Mouse (Mus musculus) R1 (cell line): Measurements from ENCODE around the gene Sost.
"Not testable (repeated sequence)": the region's sequence is repeated elsewhere in the genome, so short reads cannot be mapped to it uniquely, and the experiment has no call there.

Source experiments
- DNase-seq: peaks from one replicate; pipeline ENCODE4 v3.0.0-alpha.2; 2018; ENCODE audit warnings: low read depth, low spot score

Sost gene

GRCm38 (mm10) chr11:101966965-101967614 lies at the start of gene Sost:
Sost (minus strand) TSS chr11:101967015.
- peak; percentile 54 for DNase-seq

- DNase-seq, result no peak
Observed at GRCm38 (mm10) chr11:102016136-102016535, 49.3 kb upstream of the Sost start.

- DNase-seq, result no peak
Observed at GRCm38 (mm10) chr11:102015472-102015871, 48.7 kb upstream of the Sost start.

- DNase-seq, result no peak
Observed at GRCm38 (mm10) chr11:102013201-102013600, 46.4 kb upstream of the Sost start.

- DNase-seq, result no peak
Observed at GRCm38 (mm10) chr11:102011510-102011909, 44.7 kb upstream of the Sost start.

- DNase-seq, result no peak
Observed at GRCm38 (mm10) chr11:102010140-102010539, 43.3 kb upstream of the Sost start.

- DNase-seq, result no peak
Observed at GRCm38 (mm10) chr11:102008954-102009637, 42.3 kb upstream of the Sost start.

- no peak for DNase-seq
Observed at GRCm38 (mm10) chr11:102008372-102008771, 41.6 kb upstream of the Sost start.

- DNase-seq, result no peak
Observed at GRCm38 (mm10) chr11:102006688-102007087, 39.9 kb upstream of the Sost start.

- DNase-seq, result no peak
Observed at GRCm38 (mm10) chr11:102006271-102006670, 39.5 kb upstream of the Sost start.

GRCm38 (mm10) chr11:102004251-102004650 lies 37.4 kb upstream of the Sost start:
- DNase-seq, result peak; percentile 83

GRCm38 (mm10) chr11:101999466-101999865 lies 32.7 kb upstream of the Sost start:
- no peak for DNase-seq

GRCm38 (mm10) chr11:101998258-101998657 lies 31.4 kb upstream of the Sost start:
- no peak for DNase-seq

GRCm38 (mm10) chr11:101995938-101996337 lies 29.1 kb upstream of the Sost start:
- DNase-seq, result no peak

GRCm38 (mm10) chr11:101994100-101994499 lies 27.3 kb upstream of the Sost start:
- DNase-seq, result no peak

- no peak for DNase-seq
Observed at GRCm38 (mm10) chr11:101992411-101992810, 25.6 kb upstream of the Sost start.

- no peak for DNase-seq
Observed at GRCm38 (mm10) chr11:101991813-101992212, 25.0 kb upstream of the Sost start.

- no peak for DNase-seq
Observed at GRCm38 (mm10) chr11:101990244-101990643, 23.4 kb upstream of the Sost start.

- DNase-seq, result no peak
Observed at GRCm38 (mm10) chr11:101986913-101987312, 20.1 kb upstream of the Sost start, which contains the start of gene Dusp3. Dusp3 (minus strand) TSS chr11:101987013.

GRCm38 (mm10) chr11:101985990-101986389 lies 19.2 kb upstream of the Sost start:
- peak; percentile 90 for DNase-seq

GRCm38 (mm10) chr11:101985450-101985849 lies 18.6 kb upstream of the Sost start:
- not testable (repeated sequence) for DNase-seq

- peak; percentile 99 for DNase-seq
Observed at GRCm38 (mm10) chr11:101984054-101985025, 17.5 kb upstream of the Sost start, which contains the start of gene Cfap97d1. Cfap97d1 (plus strand) TSS chr11:101984279.
